Mouse (Mus musculus) G1E (cell line): ENCODE measurements around the gene Myo1b.

ENCODE experiments used
- CTCF ChIP-seq: IDR thresholded peaks from 2 replicates; pipeline ENCODE4 v1.5.1; 2012; ENCODE audit warnings: low read depth, low read length, inconsistent platforms, mixed read lengths
- GATA1 ChIP-seq: IDR thresholded peaks from 2 replicates; pipeline ENCODE4 v1.6.1; 2012; ENCODE audit warnings: borderline replicate concordance, low read length, inconsistent platforms, mixed read lengths
- GATA2 ChIP-seq: IDR thresholded peaks from 2 replicates; pipeline ENCODE4 v1.6.1; 2012; ENCODE audit warnings: low read depth, low read length, inconsistent platforms, borderline replicate concordance
- POLR2AphosphoS5 ChIP-seq: IDR thresholded peaks from 2 replicates; pipeline ENCODE4 v1.6.1; 2012; ENCODE audit warnings: low read depth, low read length, inconsistent platforms; ENCODE audit not compliant: insufficient replicate concordance
- TAL1 ChIP-seq: conservative IDR thresholded peaks from 2 replicates; pipeline ENCODE4 v1.6.1; 2012; ENCODE audit warnings: low read depth, low read length, inconsistent platforms, mixed read lengths

GRCm38 (mm10) chr1:51883211-51883610, 32.7 kb downstream of the Myo1b start:
- TF ChIP-seq CTCF (no peak), TAL1 (no peak), POLR2AphosphoS5 (no peak), GATA1 (no peak), GATA2 (no peak)
